Mouse (Mus musculus) hindbrain, embryonic 14.5 days (tissue): ENCODE measurements around the gene Rtn4rl2. TPM values are rescaled to one million over a fixed set of nuclear protein-coding genes. Genes with fewer than 3 reads are reported as not detected.
"Not testable (repeated sequence)": the region's sequence is repeated elsewhere in the genome, so short reads cannot be mapped to it uniquely, and the experiment has no call there.

Experiments
- ATAC-seq: fragments of 200-750 bp; cut with Nextera tagmentation; 2 replicates; pipeline ENCODE4 v1.8.0; 2017; ENCODE audit warnings: moderate number of reproducible peaks, mild to moderate bottlenecking, moderate TSS enrichment, moderate library complexity; ENCODE audit not compliant: low FRiP score
- DNase-seq: peaks from one replicate; pipeline ENCODE4 v3.0.0-alpha.2; 2015; ENCODE audit warnings: low spot score
- H3K27ac ChIP-seq: fragments of 300-500 bp; sonication (generic); 2 replicates; pipeline ENCODE4 v1.5.1; 2014; ENCODE audit warnings: mild to moderate bottlenecking, moderate library complexity
- H3K27me3 ChIP-seq: fragments of 300-500 bp; sonication (generic); 2 replicates; pipeline ENCODE4 v1.6.1; 2014; ENCODE audit warnings: mild to moderate bottlenecking, low read length, mixed read lengths; ENCODE audit not compliant: control insufficient read depth, insufficient read depth
- H3K36me3 ChIP-seq: fragments of 300-500 bp; sonication (generic); replicated peaks from 2 replicates; pipeline ENCODE4 v1.6.1; 2014; ENCODE audit not compliant: control insufficient read depth, insufficient read depth
- H3K4me1 ChIP-seq: fragments of 300-500 bp; sonication (generic); replicated peaks from 2 replicates; pipeline ENCODE4 v1.6.1; 2014; ENCODE audit warnings: antibody characterized with exemption, low read length, mixed read lengths; ENCODE audit not compliant: control insufficient read depth, insufficient read depth
- H3K4me2 ChIP-seq: fragments of 300-500 bp; sonication (generic); replicated peaks from 2 replicates; pipeline ENCODE4 v1.6.1; 2014; ENCODE audit warnings: mild to moderate bottlenecking, moderate library complexity
- H3K4me3 ChIP-seq: fragments of 300-500 bp; sonication (generic); replicated peaks from 2 replicates; pipeline ENCODE4 v1.5.1; 2014; ENCODE audit warnings: mild to moderate bottlenecking, low read length
- H3K9ac ChIP-seq: fragments of 300-500 bp; sonication (generic); 2 replicates; pipeline ENCODE4 v1.6.1; 2014
- H3K9me3 ChIP-seq: fragments of 300-500 bp; sonication (generic); 2 replicates; pipeline ENCODE4 v1.6.1; 2016; ENCODE audit warnings: low read length; ENCODE audit not compliant: control insufficient read depth
- WGBS: fragments of 180-500 bp; shearing (Covaris S2); extraction: QIAGEN DNeasy Blood & Tissue Kit; methylation state at CpG from one replicate; pipeline ENCODE4 v1.1.7; 2014; 5-methylcytosine and 5-hydroxymethylcytosine counted together
- polyA plus RNA-seq: library from polyadenylated mRNA; unstranded; fragments of >200 nt; fragmentation: Nextera tagmentation; extraction: Ambion mirVana; gene quantifications from 2 replicates; pipeline ENCODE4 v1.2.1, GENCODE M21; 2014

Gene Rtn4rl2
- polyA plus RNA-seq, 1 experiment from 2014 or later: 3.8 TPM

- H3K4me3 ChIP-seq: no peak overlapping the region
- WGBS: 89% methylated on average over 5 of the region's 5 CpGs
- H3K9me3 ChIP-seq: no peaks in the 10 kb centered on the region
- H3K9ac ChIP-seq: no peak overlapping the region
- ATAC-seq (no peak), DNase-seq (no peak)
- no peak overlapping the region for H3K27ac ChIP-seq
- no peak overlapping the region for H3K4me2 ChIP-seq
- no peaks in the 10 kb centered on the region for H3K27me3 ChIP-seq
- no peaks in the 10 kb centered on the region for H3K4me1 ChIP-seq
- no peaks in the 10 kb centered on the region for H3K36me3 ChIP-seq
Measured at GRCm38 (mm10) chr2:84913881-84914280, 27.4 kb upstream of the Rtn4rl2 start.

GRCm38 (mm10) chr2:84912722-84913121 lies 26.2 kb upstream of the Rtn4rl2 start:
- H3K36me3 ChIP-seq: no peaks in the 10 kb centered on the region
- no peak overlapping the region for H3K4me3 ChIP-seq
- DNase-seq (no peak), ATAC-seq (no peak)
- H3K4me1 ChIP-seq: no peaks in the 10 kb centered on the region
- no peak overlapping the region for H3K27ac ChIP-seq
- no peaks in the 10 kb centered on the region for H3K27me3 ChIP-seq
- WGBS: 62% methylated on average over 3 of the region's 3 CpGs
- H3K4me2 ChIP-seq: no peak overlapping the region
- H3K9ac ChIP-seq: no peak overlapping the region
- no peaks in the 10 kb centered on the region for H3K9me3 ChIP-seq

- H3K9me3 ChIP-seq, H3K4me2 ChIP-seq, DNase-seq, H3K36me3 ChIP-seq, H3K27ac ChIP-seq, H3K9ac ChIP-seq, H3K4me3 ChIP-seq, H3K27me3 ChIP-seq, H3K4me1 ChIP-seq, ATAC-seq: not testable (repeated sequence)
- 93% methylated on average over 6 of the region's 6 CpGs for WGBS
Measured at GRCm38 (mm10) chr2:84896686-84897085, 10.2 kb upstream of the Rtn4rl2 start.

GRCm38 (mm10) chr2:84895495-84896198 lies 9.1 kb upstream of the Rtn4rl2 start:
- Histone ChIP-seq H3K4me2 (no peak overlapping the region), H3K9ac (no peak overlapping the region), H3K27ac (no peak overlapping the region), H3K36me3 (no peaks in the 10 kb centered on the region), H3K27me3 (peaks cover 3% of the 10 kb centered on the region; the same call in 1 of the 2 replicates), H3K9me3 (no peaks in the 10 kb centered on the region), H3K4me3 (no peak overlapping the region), H3K4me1 (no peaks in the 10 kb centered on the region)
- 65% methylated on average over 4 of the region's 4 CpGs for WGBS
- ATAC-seq (no peak), DNase-seq (peak; percentile 10)

GRCm38 (mm10) chr2:84893359-84893758 lies 6.8 kb upstream of the Rtn4rl2 start:
- Histone ChIP-seq H3K4me1 (peaks cover 9% of the 10 kb centered on the region; the same call in 1 of the 2 replicates), H3K9ac (no peak overlapping the region), H3K36me3 (no peaks in the 10 kb centered on the region), H3K9me3 (no peaks in the 10 kb centered on the region), H3K27ac (no peak overlapping the region), H3K4me2 (no peak overlapping the region), H3K4me3 (no peak overlapping the region), H3K27me3 (peaks cover 17% of the 10 kb centered on the region)
- peak; percentile 17 for DNase-seq
- ATAC-seq: no peak
- 56% methylated on average over 6 of the region's 6 CpGs for WGBS

GRCm38 (mm10) chr2:84890045-84890340 lies 3.5 kb upstream of the Rtn4rl2 start:
- Histone ChIP-seq H3K4me2 (no peak overlapping the region), H3K36me3 (no peaks in the 10 kb centered on the region), H3K9ac (no peak overlapping the region), H3K27ac (no peak overlapping the region), H3K4me3 (no peak overlapping the region), H3K27me3 (peaks cover 49% of the 10 kb centered on the region), H3K4me1 (peaks cover 14% of the 10 kb centered on the region), H3K9me3 (no peaks in the 10 kb centered on the region)
- WGBS: 2% methylated on average over 5 of the region's 5 CpGs
- ATAC-seq (no peak), DNase-seq (peak; percentile 84)

GRCm38 (mm10) chr2:84889316-84890044 lies 3.0 kb upstream of the Rtn4rl2 start:
- WGBS: 21% methylated on average over 14 of the region's 14 CpGs
- Histone ChIP-seq H3K4me3 (peak overlapping the region; percentile 22), H3K9me3 (no peaks in the 10 kb centered on the region), H3K27me3 (peaks cover 54% of the 10 kb centered on the region), H3K27ac (no peak overlapping the region), H3K9ac (0 out of 2 replicates have a peak overlapping the region, but pooled peaks have one; percentile 20), H3K4me1 (peaks cover 14% of the 10 kb centered on the region), H3K36me3 (no peaks in the 10 kb centered on the region), H3K4me2 (peak overlapping the region; percentile 52)
- ATAC-seq: no peak
- DNase-seq: no peak

GRCm38 (mm10) chr2:84888657-84889315 lies 2.3 kb upstream of the Rtn4rl2 start:
- no peak for ATAC-seq
- Histone ChIP-seq H3K4me3 (peak overlapping the region; percentile 22), H3K9ac (0 out of 2 replicates have a peak overlapping the region, but pooled peaks have one; percentile 20), H3K9me3 (no peaks in the 10 kb centered on the region), H3K4me2 (peak overlapping the region; percentile 52), H3K27ac (no peak overlapping the region), H3K36me3 (no peaks in the 10 kb centered on the region), H3K27me3 (peaks cover 61% of the 10 kb centered on the region), H3K4me1 (peaks cover 15% of the 10 kb centered on the region)
- peak; percentile 64 for DNase-seq
- 2% methylated on average over 28 of the region's 28 CpGs for WGBS
